Mouse (Mus musculus): ENCODE measurements around the gene Ptpn20.

Ptpn20 gene

GRCm38 (mm10) chr14:33588951-33589350, at the start of gene Ptpn20:
Ptpn20 (plus strand) TSS chr14:33589207.
- DNase-seq (ENCODE audit: low read depth, low spot score) = peak; percentile 82

GRCm38 (mm10) chr14:33539559-33540167, 49.3 kb upstream of the Ptpn20 start:
- no peak for DNase-seq (ENCODE audit: low read depth, low spot score)

GRCm38 (mm10) chr14:33545565-33546143, 43.4 kb upstream of the Ptpn20 start:
- DNase-seq (ENCODE audit: low read depth, low spot score) = no peak

GRCm38 (mm10) chr14:33548650-33549049, 40.4 kb upstream of the Ptpn20 start:
- DNase-seq (ENCODE audit: low read depth, low spot score) = no peak

- DNase-seq (ENCODE audit: low read depth, low spot score) = no peak
Observed at GRCm38 (mm10) chr14:33549856-33550255, 39.2 kb upstream of the Ptpn20 start.

GRCm38 (mm10) chr14:33570737-33571136, 18.3 kb upstream of the Ptpn20 start:
- no peak for DNase-seq (ENCODE audit: low read depth, low spot score)

GRCm38 (mm10) chr14:33573643-33574042, 15.4 kb upstream of the Ptpn20 start:
- peak; percentile 21 for DNase-seq (ENCODE audit: low read depth, low spot score)

- DNase-seq (ENCODE audit: low read depth, low spot score) = peak; percentile 20
Observed at GRCm38 (mm10) chr14:33579771-33580484, 9.1 kb upstream of the Ptpn20 start.

- DNase-seq (ENCODE audit: low read depth, low spot score) = no peak
Observed at GRCm38 (mm10) chr14:33598376-33599130, 9.5 kb downstream of the Ptpn20 start.

GRCm38 (mm10) chr14:33607431-33607830, 18.4 kb downstream of the Ptpn20 start:
- no peak for DNase-seq (ENCODE audit: low read depth, low spot score)

GRCm38 (mm10) chr14:33625036-33625435, 36.0 kb downstream of the Ptpn20 start:
- DNase-seq (ENCODE audit: low read depth, low spot score) = no peak

- DNase-seq (ENCODE audit: low read depth, low spot score) = peak; percentile 9
Observed at GRCm38 (mm10) chr14:33632790-33633372, 43.9 kb downstream of the Ptpn20 start.

- no peak for DNase-seq (ENCODE audit: low read depth, low spot score)
Observed at GRCm38 (mm10) chr14:33634354-33634753, 45.3 kb downstream of the Ptpn20 start.

- DNase-seq (ENCODE audit: low read depth, low spot score) = no peak
Observed at GRCm38 (mm10) chr14:33634774-33635173, 45.8 kb downstream of the Ptpn20 start.

- DNase-seq (ENCODE audit: low read depth, low spot score) = peak; percentile 25
Observed at GRCm38 (mm10) chr14:33639357-33639756, 50.4 kb downstream of the Ptpn20 start.

GRCm38 (mm10) chr14:33650721-33651120, 61.7 kb downstream of the Ptpn20 start:
- DNase-seq (ENCODE audit: low read depth, low spot score) = peak; percentile 44

GRCm38 (mm10) chr14:33657471-33657901, 68.5 kb downstream of the Ptpn20 start:
- DNase-seq (ENCODE audit: low read depth, low spot score) = no peak

- no peak for DNase-seq (ENCODE audit: low read depth, low spot score)
Observed at GRCm38 (mm10) chr14:33658331-33658730, 69.3 kb downstream of the Ptpn20 start.

GRCm38 (mm10) chr14:33662080-33662479, 73.1 kb downstream of the Ptpn20 start:
- DNase-seq (ENCODE audit: low read depth, low spot score) = no peak

GRCm38 (mm10) chr14:33666301-33666700, 77.3 kb downstream of the Ptpn20 start:
- DNase-seq (ENCODE audit: low read depth, low spot score) = no peak

- DNase-seq (ENCODE audit: low read depth, low spot score) = no peak
Observed at GRCm38 (mm10) chr14:33669891-33670290, 80.9 kb downstream of the Ptpn20 start.
